ENCODE assay signal across 11 mouse cellular contexts in the genomic region with DNA sequence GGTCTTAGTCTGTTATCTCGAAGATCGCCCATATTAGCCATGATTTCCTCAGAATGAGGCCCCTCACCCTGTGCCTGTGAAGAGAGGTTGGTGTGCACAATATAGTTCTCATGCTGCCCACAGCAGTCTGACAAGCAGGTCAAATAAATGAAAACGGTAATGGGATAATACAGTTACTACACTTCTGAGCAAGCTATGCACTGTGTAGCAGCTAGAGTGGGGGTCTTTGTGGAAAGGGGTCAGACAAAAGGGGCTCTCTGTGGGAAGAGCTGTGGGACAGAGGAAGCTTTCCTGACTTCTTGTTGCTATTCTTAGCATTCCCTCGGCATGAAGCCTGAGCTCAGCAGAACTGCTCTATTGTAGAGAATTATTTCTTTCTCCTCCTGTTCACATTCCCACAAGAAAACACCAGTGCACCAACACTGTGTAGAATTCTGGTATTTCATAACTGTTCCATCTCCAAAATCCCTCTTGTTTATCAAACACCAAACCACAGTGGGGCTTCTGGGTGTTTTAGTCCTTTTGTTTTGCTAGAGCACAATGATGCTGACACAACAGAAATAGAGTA.
DNase-seq lines count a peak whose midpoint lies in the region; ATAC-seq lines count a peak whose summit lies in the region.
"Had no signal": no experiment of that assay in that cellular context is flagged by ENCODE, and none has a peak within 500 bp of the region (broad histone marks: within the 10 kb centered on the region; RNA-seq: fewer than 3 reads in every experiment).

No protein-coding gene starts in this region.

- H3K4me1 ChIP-seq in forebrain, embryonic 11.5 days (replicated peaks; ENCODE audit: control insufficient read depth, insufficient read depth, low read length): no peaks in the 10 kb centered on the region
- peaks cover 9% of the 10 kb centered on the region for H3K4me1 ChIP-seq in forebrain, embryonic 10.5 days
- H3K4me1 ChIP-seq in embryonic facial prominence, embryonic 12.5 days: peaks cover 10% of the 10 kb centered on the region; the same call in 1 of the 2 replicates
- H3K4me1 ChIP-seq in hindbrain, embryonic 15.5 days (replicated peaks): peaks cover 16% of the 10 kb centered on the region
- H3K4me1 ChIP-seq in neural tube, embryonic 13.5 days (replicated peaks): peaks cover 16% of the 10 kb centered on the region

- WGBS in forebrain, embryonic 11.5 days: 35% methylated on average over 4 of the region's 4 CpGs
- WGBS in forebrain, embryonic 10.5 days: 53% methylated on average over 4 of the region's 4 CpGs
- WGBS in embryonic facial prominence, embryonic 12.5 days: 36% methylated on average over 4 of the region's 4 CpGs
- WGBS in hindbrain, embryonic 15.5 days: 35% methylated on average over 4 of the region's 4 CpGs
- WGBS in neural tube, embryonic 13.5 days: 45% methylated on average over 4 of the region's 4 CpGs

- no peak for DNase-seq in forebrain, embryonic 11.5 days (ENCODE audit: low spot score)
- no peak for DNase-seq in forebrain, embryonic 10.5 days (ENCODE audit: extremely low spot score, low spot score)
- DNase-seq in gastrocnemius, postnatal 4 days (ENCODE audit: low spot score in 2 of 2): no peak
- DNase-seq in thymus, postnatal 4 days: no peak
- DNase-seq: kidney, adult 18-20 months; lung, postnatal 36 days had no signal

- no peak overlapping the region for H3K4me2 ChIP-seq in forebrain, embryonic 11.5 days (ENCODE audit: low read depth, low read length, severe bottlenecking)
- H3K4me2 ChIP-seq in embryonic facial prominence, embryonic 12.5 days (replicated peaks): no peak overlapping the region
- H3K4me2 ChIP-seq in hindbrain, embryonic 15.5 days: no peak overlapping the region
- no peak overlapping the region for H3K4me2 ChIP-seq in neural tube, embryonic 13.5 days
- H3K4me2 ChIP-seq: liver, embryonic 11.5 days had no signal

- ATAC-seq in forebrain, embryonic 11.5 days (replicated peaks; ENCODE audit: low FRiP score): peak; percentile 80
- ATAC-seq in embryonic facial prominence, embryonic 12.5 days (ENCODE audit: insufficient number of reproducible peaks, insufficient read depth, low FRiP score, low TSS enrichment): no peak; the same call in 1 of the 2 replicates
- peak; percentile 68 for ATAC-seq in hindbrain, embryonic 15.5 days (ENCODE audit: low FRiP score, low read depth)
- ATAC-seq in neural tube, embryonic 13.5 days (ENCODE audit: low read depth): peak; percentile 36
- ATAC-seq in inflammation-experienced regulatory T-cells, adult 6 months: no peak

- no peak overlapping the region for H3K9ac ChIP-seq in forebrain, embryonic 11.5 days (ENCODE audit: low read length)
- no peak overlapping the region for H3K9ac ChIP-seq in embryonic facial prominence, embryonic 12.5 days
- H3K9ac ChIP-seq in hindbrain, embryonic 15.5 days: no peak overlapping the region
- no peak overlapping the region for H3K9ac ChIP-seq in neural tube, embryonic 13.5 days

- no peaks in the 10 kb centered on the region for H3K36me3 ChIP-seq in forebrain, embryonic 11.5 days (ENCODE audit: control insufficient read depth, insufficient read depth, low read length)
- no peaks in the 10 kb centered on the region for H3K36me3 ChIP-seq in forebrain, embryonic 10.5 days (replicated peaks)
- H3K36me3 ChIP-seq in embryonic facial prominence, embryonic 12.5 days: no peaks in the 10 kb centered on the region
- H3K36me3 ChIP-seq in hindbrain, embryonic 15.5 days: no peaks in the 10 kb centered on the region
- H3K36me3 ChIP-seq in neural tube, embryonic 13.5 days: no peaks in the 10 kb centered on the region

- H3K27ac ChIP-seq in forebrain, embryonic 11.5 days (ENCODE audit: low read depth, low read length): no peak overlapping the region
- no peak overlapping the region for H3K27ac ChIP-seq in forebrain, embryonic 10.5 days
- H3K27ac ChIP-seq in embryonic facial prominence, embryonic 12.5 days: 0 out of 2 replicates have a peak overlapping the region, but pooled peaks have one; percentile 36
- H3K27ac ChIP-seq in hindbrain, embryonic 15.5 days (replicated peaks): peak overlapping the region; percentile 72
- H3K27ac ChIP-seq in neural tube, embryonic 13.5 days (replicated peaks): peak overlapping the region; percentile 71; the same call in 1 of the 2 replicates

- no peak overlapping the region for H3K4me3 ChIP-seq in forebrain, embryonic 11.5 days (ENCODE audit: low read depth, low read length)
- H3K4me3 ChIP-seq in forebrain, embryonic 10.5 days: no peak overlapping the region
- no peak overlapping the region for H3K4me3 ChIP-seq in embryonic facial prominence, embryonic 12.5 days
- no peak overlapping the region for H3K4me3 ChIP-seq in hindbrain, embryonic 15.5 days
- H3K4me3 ChIP-seq in neural tube, embryonic 13.5 days: no peak overlapping the region

- no peaks in the 10 kb centered on the region for H3K27me3 ChIP-seq in forebrain, embryonic 11.5 days (ENCODE audit: control insufficient read depth, insufficient read depth, low read length)
- H3K27me3 ChIP-seq in forebrain, embryonic 10.5 days (ENCODE audit: poor library complexity, severe bottlenecking): no peaks in the 10 kb centered on the region
- H3K27me3 ChIP-seq in embryonic facial prominence, embryonic 12.5 days: no peaks in the 10 kb centered on the region
- H3K27me3 ChIP-seq in hindbrain, embryonic 15.5 days: no peaks in the 10 kb centered on the region
- no peaks in the 10 kb centered on the region for H3K27me3 ChIP-seq in neural tube, embryonic 13.5 days

- no peaks in the 10 kb centered on the region for H3K9me3 ChIP-seq in forebrain, embryonic 11.5 days (ENCODE audit: control insufficient read depth, low read length)
- no peaks in the 10 kb centered on the region for H3K9me3 ChIP-seq in forebrain, embryonic 10.5 days
- H3K9me3 ChIP-seq in embryonic facial prominence, embryonic 12.5 days: no peaks in the 10 kb centered on the region
- H3K9me3 ChIP-seq in hindbrain, embryonic 15.5 days: no peaks in the 10 kb centered on the region
- H3K9me3 ChIP-seq in neural tube, embryonic 13.5 days: no peaks in the 10 kb centered on the region

Comparison
In these comparisons a context has a peak if more than half of its experiments do, and no peak if none do; other contexts are left out.
1. ATAC-seq: peak in forebrain, embryonic 11.5 days (single experiment), hindbrain, embryonic 15.5 days (single experiment) and neural tube, embryonic 13.5 days (single experiment); none in embryonic facial prominence, embryonic 12.5 days (single experiment) and inflammation-experienced regulatory T-cells, adult 6 months (single experiment).
2. H3K27ac ChIP-seq: peak in embryonic facial prominence, embryonic 12.5 days (single experiment), hindbrain, embryonic 15.5 days (single experiment) and neural tube, embryonic 13.5 days (single experiment); none in forebrain, embryonic 11.5 days (single experiment) and forebrain, embryonic 10.5 days (single experiment).